Mouse (Mus musculus): ENCODE results near the gene Olfr1167. TPM values are rescaled to one million over a fixed set of nuclear protein-coding genes. Genes with fewer than 3 reads are reported as not detected.
"Not testable (repeated sequence)": the region's sequence is repeated elsewhere in the genome, so short reads cannot be mapped to it uniquely, and the experiment has no call there.

Gene Olfr1167
- polyA plus RNA-seq (2012; rRNA removed) = not detected in 2 replicates

DNA sequence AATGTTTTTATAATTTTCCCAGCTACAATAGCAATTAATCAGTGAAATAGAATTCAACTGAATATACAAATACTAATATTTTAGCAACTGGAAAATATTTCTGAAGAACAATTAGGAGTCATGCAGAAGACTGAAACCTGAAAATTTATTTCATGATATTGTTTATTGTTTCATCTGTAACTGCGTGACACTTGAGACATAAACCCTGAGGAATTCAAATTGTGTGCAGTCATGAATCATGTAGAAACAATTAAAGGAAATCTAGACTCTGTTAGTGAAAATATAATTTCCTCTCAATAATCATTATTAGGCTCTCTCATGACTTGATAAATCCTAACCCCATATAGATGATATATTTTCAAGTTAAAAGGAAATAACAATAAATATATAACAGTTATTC, at the start of gene Olfr1167:
Olfr1167 (minus strand) TSS at position 101 of the 400 bp plus-strand sequence.
- H3K27ac ChIP-seq (ENCODE audit: control insufficient read depth, insufficient read depth, low read depth, low read length); H3K36me3 ChIP-seq (ENCODE audit: control insufficient read depth, insufficient read depth, low read length); H3K4me3 ChIP-seq (ENCODE audit: control insufficient read depth, low read depth, low read length); H3K4me1 ChIP-seq (ENCODE audit: control insufficient read depth, insufficient read depth, low read length); H3K27me3 ChIP-seq (ENCODE audit: control insufficient read depth, insufficient read depth, low read length): not testable (repeated sequence)

DNA sequence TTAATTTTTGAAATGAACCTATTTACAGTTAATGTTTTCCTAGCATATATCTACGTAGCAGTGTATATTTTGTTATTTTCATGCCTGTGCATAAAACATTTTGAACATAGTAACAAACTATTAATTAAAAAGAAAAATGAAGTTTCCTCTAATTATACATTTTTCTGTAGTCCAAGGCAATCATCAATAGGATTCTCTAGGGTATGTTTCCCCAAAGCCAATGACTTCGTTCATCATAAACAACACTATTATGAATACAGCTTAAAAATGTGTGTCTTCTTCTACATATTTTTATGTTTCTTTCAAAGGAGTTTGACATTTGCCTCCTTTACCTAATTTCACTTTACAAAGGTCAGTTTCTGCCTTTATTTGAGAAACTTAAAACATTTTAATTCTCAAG, 26.6 kb upstream of the Olfr1167 start, which contains the start of gene Olfr1168:
Olfr1168 (plus strand) TSS at position 301 of the 400 bp plus-strand sequence.
- no peaks in the 10 kb centered on the region for H3K4me1 ChIP-seq (ENCODE audit: control insufficient read depth, insufficient read depth, low read length)
- H3K27ac ChIP-seq (ENCODE audit: control insufficient read depth, insufficient read depth, low read depth, low read length) = no peak within 1 kb of the TSS
- no peaks in the 10 kb centered on the region for H3K36me3 ChIP-seq (ENCODE audit: control insufficient read depth, insufficient read depth, low read length)
- H3K4me3 ChIP-seq (ENCODE audit: control insufficient read depth, low read depth, low read length) = no peak within 1 kb of the TSS
- TF ChIP-seq CTCF (IDR thresholded peaks at IDR 0.05; ENCODE audit: control insufficient read depth, insufficient read depth, insufficient replicate concordance, low read depth, low read length) (no peak), POLR2A (IDR thresholded peaks at IDR 0.05; ENCODE audit: control insufficient read depth, low read depth, low read length) (no peak)
- no peaks in the 10 kb centered on the region for H3K27me3 ChIP-seq (ENCODE audit: control insufficient read depth, insufficient read depth, low read length)

DNA sequence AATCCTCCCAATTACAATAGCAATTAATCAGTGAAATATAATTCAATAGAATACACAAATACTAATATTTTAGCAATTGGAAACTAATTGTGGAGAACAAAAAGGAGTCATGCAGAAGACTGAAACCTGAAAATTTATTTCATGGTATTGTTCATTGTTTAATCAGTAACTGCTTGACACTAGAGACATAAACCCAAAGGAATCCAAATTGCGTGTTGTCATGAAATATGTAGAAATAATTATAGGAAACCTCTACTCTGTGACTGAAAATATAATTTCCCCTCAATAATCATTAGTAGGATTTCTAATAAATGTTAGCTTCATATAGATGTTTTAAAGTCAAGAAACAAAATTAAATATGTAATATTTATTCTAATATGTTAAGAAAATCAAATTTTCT, 26.8 kb downstream of the Olfr1167 start, which contains the start of gene Olfr1166:
Olfr1166 (minus strand) TSS at position 101 of the 400 bp plus-strand sequence.
- Histone ChIP-seq H3K27ac (ENCODE audit: control insufficient read depth, insufficient read depth, low read depth, low read length) (no peak within 1 kb of the TSS), H3K36me3 (ENCODE audit: control insufficient read depth, insufficient read depth, low read length) (no peaks in the 10 kb centered on the region), H3K4me1 (ENCODE audit: control insufficient read depth, insufficient read depth, low read length) (no peaks in the 10 kb centered on the region), H3K27me3 (ENCODE audit: control insufficient read depth, insufficient read depth, low read length) (no peaks in the 10 kb centered on the region), H3K4me3 (ENCODE audit: control insufficient read depth, low read depth, low read length) (no peak within 1 kb of the TSS)
- TF ChIP-seq CTCF (IDR thresholded peaks at IDR 0.05; ENCODE audit: control insufficient read depth, insufficient read depth, insufficient replicate concordance, low read depth, low read length) = no peak
- no peak for TF ChIP-seq POLR2A (IDR thresholded peaks at IDR 0.05; ENCODE audit: control insufficient read depth, low read depth, low read length)

Other genes with a start within 250 kb of the Olfr1167 start
- gene Olfr1155, start 210.1 kb downstream of the Olfr1167 start, polyA plus RNA-seq (2012; rRNA removed) = not detected in 2 replicates
- not detected in 2 replicates for gene Olfr1156, start 202.1 kb downstream of the Olfr1167 start, polyA plus RNA-seq (2012; rRNA removed)
- not detected in 2 replicates for gene Olfr1157, start 186.9 kb downstream of the Olfr1167 start, polyA plus RNA-seq (2012; rRNA removed)
- gene Olfr74, start 180.5 kb downstream of the Olfr1167 start, polyA plus RNA-seq (2012; rRNA removed) = not detected in 2 replicates
- not detected in 2 replicates for gene Olfr1158, start 165.1 kb downstream of the Olfr1167 start, polyA plus RNA-seq (2012; rRNA removed)
- gene Olfr1160, start 146.9 kb downstream of the Olfr1167 start, polyA plus RNA-seq (2012; rRNA removed) = not detected in 2 replicates
- not detected in 2 replicates for gene Olfr1161, start 132.4 kb downstream of the Olfr1167 start, polyA plus RNA-seq (2012; rRNA removed)
- gene Olfr73, start 117.5 kb downstream of the Olfr1167 start, polyA plus RNA-seq (2012; rRNA removed) = not detected in 2 replicates
- not detected in 2 replicates for gene Olfr1162, start 104.1 kb downstream of the Olfr1167 start, polyA plus RNA-seq (2012; rRNA removed)
- gene Olfr1163, start 83.4 kb downstream of the Olfr1167 start, polyA plus RNA-seq (2012; rRNA removed) = not detected in 2 replicates
- gene Olfr1164, start 61.2 kb downstream of the Olfr1167 start, polyA plus RNA-seq (2012; rRNA removed) = not detected in 2 replicates
- gene Olfr1166, start 26.9 kb downstream of the Olfr1167 start, polyA plus RNA-seq (2012; rRNA removed) = not detected in 2 replicates
- not detected in 2 replicates for gene Olfr1168, start 26.7 kb upstream of the Olfr1167 start, polyA plus RNA-seq (2012; rRNA removed)
- not detected in 2 replicates for gene Olfr1170, start 73.1 kb upstream of the Olfr1167 start, polyA plus RNA-seq (2012; rRNA removed)
- gene Olfr1173, start 124.7 kb upstream of the Olfr1167 start, polyA plus RNA-seq (2012; rRNA removed) = not detected in 2 replicates
- gene Olfr1174-ps, start 159.9 kb upstream of the Olfr1167 start, polyA plus RNA-seq (2012; rRNA removed) = not detected in 2 replicates
- gene Olfr1175-ps, start 172.0 kb upstream of the Olfr1167 start, polyA plus RNA-seq (2012; rRNA removed) = not detected in 2 replicates
- not detected in 2 replicates for gene Olfr1176, start 181.5 kb upstream of the Olfr1167 start, polyA plus RNA-seq (2012; rRNA removed)
- gene Olfr1177-ps, start 191.3 kb upstream of the Olfr1167 start, polyA plus RNA-seq (2012; rRNA removed) = not detected in 2 replicates
- not detected in 2 replicates for gene Olfr1178, start 231.9 kb upstream of the Olfr1167 start, polyA plus RNA-seq (2012; rRNA removed)

Measured in testis, adult 2 months (tissue).